Mouse (Mus musculus): ENCODE data around the gene Zscan2. TPM values are rescaled to one million over a fixed set of nuclear protein-coding genes. Genes with fewer than 3 reads are reported as not detected.
A peak's percentile ranks its signal among the peaks of the same experiment; 100 is the strongest.

Gene Zscan2
- total and polyA plus RNA-seq, 3 experiments: 0.82 to 3.7 (median 1.7) TPM

DNA sequence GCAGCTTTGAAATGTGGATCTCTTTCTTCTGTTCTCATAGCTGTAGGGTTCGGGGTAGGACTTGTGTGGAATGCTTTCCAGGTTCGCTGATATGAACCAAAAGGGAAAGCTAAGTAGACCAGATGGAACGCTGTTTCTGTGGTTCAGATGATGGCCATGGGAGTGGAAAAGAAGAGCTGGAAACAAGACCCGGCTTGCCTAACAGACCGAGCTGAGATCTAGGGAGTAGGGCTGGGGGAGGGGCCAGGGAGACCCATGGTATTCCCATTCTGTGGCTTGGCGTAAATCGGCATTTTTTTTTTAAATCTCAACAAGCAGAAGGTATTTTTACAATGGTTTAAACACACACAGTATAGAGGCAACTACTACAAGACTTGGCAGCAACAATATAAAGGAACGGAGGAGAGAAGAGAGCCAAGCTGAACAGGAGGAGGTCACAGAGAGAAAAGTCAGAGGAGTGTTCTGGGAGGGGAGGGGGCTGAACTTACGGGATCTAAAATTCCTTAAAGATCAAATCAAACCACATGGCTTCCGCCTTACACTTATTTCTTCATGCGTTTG, 34.8 kb upstream of the Zscan2 start, which contains the start of gene Iqgap1:
Iqgap1 (minus strand) TSS at position 132 of the 561 bp plus-strand sequence.
- DNase-seq (ENCODE audit: extremely low read depth): no peak
- Histone ChIP-seq H3K9ac (ENCODE audit: insufficient read depth, low read depth) (no peak within 1 kb of the TSS), H3K4me2 (ENCODE audit: insufficient read depth, low read depth, poor library complexity, severe bottlenecking) (no peak within 1 kb of the TSS), H3K79me2 (replicated peaks; ENCODE audit: control insufficient read depth, extremely low read depth, insufficient read depth, poor library complexity, severe bottlenecking) (no peaks in the 10 kb centered on the region), H3K36me3 (replicated peaks in 1 of 2; ENCODE audit: control insufficient read depth in 1 of 2, insufficient read depth in 1 of 2, low read length in 1 of 2) (no peaks in the 10 kb centered on the region), H3K27me3 (replicated peaks) (no peaks in the 10 kb centered on the region), H3K9me3 (replicated peaks; ENCODE audit: low read length) (no peaks in the 10 kb centered on the region), H3K27ac (ENCODE audit: insufficient read depth, low read depth) (no peak within 1 kb of the TSS), H3K4me1 (ENCODE audit: control insufficient read depth in 1 of 2, insufficient read depth in 2 of 2) (peaks cover 18 to 38% of the 10 kb centered on the region in 2 experiments), H3K4me3 (replicated peaks in 1 of 3; ENCODE audit: low read depth in 2 of 3, low read length in 2 of 3, poor library complexity in 1 of 3) (no peak within 1 kb of the TSS)
- in situ Hi-C loops (cut with MboI; ENCODE audit: low pct_ligation_motif_present, low pct_unique_long_range_greater_than_20kb, low sequenced_read_pairs) (loop anchor here (25.0 kb wide), 1 partner anchor 439 kb away; the partner anchor contains the start of gene Fes), dilution Hi-C loops (cut with MboI; ENCODE audit: extremely low pct_ligation_motif_present, extremely low pct_unique_long_range_greater_than_20kb, low sequenced_read_pairs) (no loop called here)
- TF ChIP-seq RCOR1 (conservative IDR thresholded peaks at IDR 0.05; ENCODE audit: low read depth, low read length) (no peak), TCF12 (IDR thresholded peaks at IDR 0.05; ENCODE audit: low read depth, low read length) (no peak), E2F4 (IDR thresholded peaks at IDR 0.05; ENCODE audit: insufficient replicate concordance, low read depth, low read length) (no peak), MXI1 (IDR thresholded peaks at IDR 0.05; ENCODE audit: low read depth, low read length) (no peak)

DNA sequence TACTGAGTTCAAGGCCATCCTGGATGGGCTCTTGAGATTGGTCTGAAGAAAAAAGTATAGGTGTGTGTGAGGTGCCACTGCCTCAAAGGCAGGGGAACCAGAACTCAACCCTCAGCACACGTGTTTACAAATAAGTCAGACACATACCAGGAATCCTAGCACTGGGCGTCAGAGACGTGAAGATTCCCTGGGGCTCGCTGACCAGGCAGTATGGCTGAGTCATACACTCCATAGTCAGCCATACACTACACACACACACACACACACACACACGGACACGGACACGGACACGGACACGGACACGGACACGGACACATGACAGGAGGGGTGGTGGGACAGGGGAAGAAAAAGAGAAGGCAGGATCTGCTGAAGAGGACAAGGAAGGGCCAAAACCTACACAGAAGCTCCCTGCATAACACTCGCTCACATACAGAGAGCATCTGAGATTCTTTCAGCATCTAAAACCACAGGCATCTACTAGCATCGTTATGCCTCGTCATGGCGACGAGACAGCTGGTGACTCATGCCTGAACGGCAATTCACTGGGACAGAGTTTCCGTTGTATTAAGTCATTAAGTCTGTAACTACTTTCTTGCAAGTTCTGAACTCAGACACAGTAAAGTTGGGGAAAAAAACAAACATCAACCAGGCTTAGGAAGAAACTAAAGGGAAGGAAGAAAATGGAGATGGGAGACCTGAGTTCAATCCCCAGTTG, 32.4 kb upstream of the Zscan2 start:
- Histone ChIP-seq H3K27ac (ENCODE audit: insufficient read depth, low read depth) (no peak overlapping the region), H3K4me3 (replicated peaks in 1 of 3; ENCODE audit: low read depth in 2 of 3, low read length in 2 of 3, poor library complexity in 1 of 3) (no peak overlapping the region), H3K27me3 (replicated peaks) (no peaks in the 10 kb centered on the region), H3K4me1 (ENCODE audit: control insufficient read depth in 1 of 2, insufficient read depth in 2 of 2) (peaks cover 24 to 53% of the 10 kb centered on the region in 2 experiments), H3K4me2 (ENCODE audit: insufficient read depth, low read depth, poor library complexity, severe bottlenecking) (no peak overlapping the region), H3K9ac (ENCODE audit: insufficient read depth, low read depth) (no peak overlapping the region), H3K9me3 (replicated peaks; ENCODE audit: low read length) (no peaks in the 10 kb centered on the region), H3K36me3 (replicated peaks in 1 of 2; ENCODE audit: control insufficient read depth in 1 of 2, insufficient read depth in 1 of 2, low read length in 1 of 2) (no peaks in the 10 kb centered on the region), H3K79me2 (replicated peaks; ENCODE audit: control insufficient read depth, extremely low read depth, insufficient read depth, poor library complexity, severe bottlenecking) (no peaks in the 10 kb centered on the region)
- dilution Hi-C loops (cut with MboI; ENCODE audit: extremely low pct_ligation_motif_present, extremely low pct_unique_long_range_greater_than_20kb, low sequenced_read_pairs) (no loop called here), in situ Hi-C loops (cut with MboI; ENCODE audit: low pct_ligation_motif_present, low pct_unique_long_range_greater_than_20kb, low sequenced_read_pairs) (loop anchor here (25.0 kb wide), 1 partner anchor 441 kb away; the partner anchor contains the start of gene Fes)
- TF ChIP-seq GABPA (IDR thresholded peaks at IDR 0.05; ENCODE audit: insufficient replicate concordance, low read depth, low read length): no peak
- TF ChIP-seq CHD1 (IDR thresholded peaks at IDR 0.05; ENCODE audit: low read depth, low read length): no peak
- 0 out of 2 replicates have a peak, but pooled peaks have one; percentile 17 for TF ChIP-seq JUN (IDR thresholded peaks at IDR 0.05; ENCODE audit: insufficient read depth, low read depth, low read length)
- TF ChIP-seq CHD2 (IDR thresholded peaks at IDR 0.05; ENCODE audit: low read length): no peak
- TF ChIP-seq USF1 (IDR thresholded peaks at IDR 0.05; ENCODE audit: low read depth, low read length): no peak
- DNase-seq (ENCODE audit: extremely low read depth): peak; percentile 61

DNA sequence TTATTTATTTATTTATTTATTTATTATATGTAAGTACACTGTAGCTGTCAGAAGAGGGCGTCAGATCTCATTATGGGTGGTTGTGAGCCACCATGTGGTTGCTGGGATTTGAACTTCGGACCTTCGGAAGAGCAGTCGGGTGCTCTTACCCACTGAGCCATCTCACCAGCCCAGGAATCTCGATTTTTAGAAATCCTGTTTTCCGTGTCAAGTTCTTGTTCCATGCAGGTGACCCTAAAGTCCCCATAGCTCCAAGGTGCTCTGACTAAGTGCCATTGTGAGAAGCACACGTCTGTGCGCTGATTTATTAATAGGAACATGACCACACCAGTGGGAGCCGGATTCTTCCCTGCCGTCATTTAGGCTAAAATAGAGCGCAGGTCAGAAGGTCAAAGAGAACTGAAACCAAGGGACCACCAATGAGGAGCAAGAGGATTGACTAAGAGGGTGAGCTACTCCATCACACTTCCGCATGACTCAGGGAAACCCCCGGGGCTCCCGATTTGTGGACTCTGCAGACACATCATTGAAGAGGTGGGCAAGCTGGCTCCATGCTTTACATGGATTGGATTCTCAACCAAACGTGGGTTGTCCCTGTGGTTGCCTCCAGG, 30.4 kb upstream of the Zscan2 start:
- H3K4me2 ChIP-seq (ENCODE audit: insufficient read depth, low read depth, poor library complexity, severe bottlenecking): peak overlapping the region; percentile 30; the same call in 1 of the 2 replicates
- no peak overlapping the region for H3K4me3 ChIP-seq (replicated peaks in 1 of 3; ENCODE audit: low read depth in 2 of 3, low read length in 2 of 3, poor library complexity in 1 of 3)
- no peak overlapping the region for H3K9ac ChIP-seq (ENCODE audit: insufficient read depth, low read depth)
- in situ Hi-C loops (cut with MboI; ENCODE audit: low pct_ligation_motif_present, low pct_unique_long_range_greater_than_20kb, low sequenced_read_pairs): loop anchor here (25.0 kb wide), 1 partner anchor 443 kb away; the partner anchor contains the start of gene Fes
- peak; percentile 97 for DNase-seq (ENCODE audit: extremely low read depth)
- peaks cover 25 to 51% of the 10 kb centered on the region in 2 experiments for H3K4me1 ChIP-seq (ENCODE audit: control insufficient read depth in 1 of 2, insufficient read depth in 2 of 2)
- H3K79me2 ChIP-seq (replicated peaks; ENCODE audit: control insufficient read depth, extremely low read depth, insufficient read depth, poor library complexity, severe bottlenecking): no peaks in the 10 kb centered on the region
- H3K36me3 ChIP-seq (replicated peaks in 1 of 2; ENCODE audit: control insufficient read depth in 1 of 2, insufficient read depth in 1 of 2, low read length in 1 of 2): no peaks in the 10 kb centered on the region
- H3K27ac ChIP-seq (ENCODE audit: insufficient read depth, low read depth): peak overlapping the region; percentile 54
- no peaks in the 10 kb centered on the region for H3K27me3 ChIP-seq (replicated peaks)
- dilution Hi-C loops (cut with MboI; ENCODE audit: extremely low pct_ligation_motif_present, extremely low pct_unique_long_range_greater_than_20kb, low sequenced_read_pairs): no loop called here
- H3K9me3 ChIP-seq (replicated peaks; ENCODE audit: low read length): no peaks in the 10 kb centered on the region
- TF ChIP-seq KAT2A (IDR thresholded peaks at IDR 0.05; ENCODE audit: insufficient replicate concordance, low read length) (no peak), TCF12 (IDR thresholded peaks at IDR 0.05; ENCODE audit: low read depth, low read length) (peak; percentile 70; the same call in 1 of the 2 replicates), RAD21 (IDR thresholded peaks at IDR 0.05; ENCODE audit: low read depth, low read length) (no peak), MYC (IDR thresholded peaks at IDR 0.05; ENCODE audit: low read depth, low read length) (peak; percentile 67), MXI1 (IDR thresholded peaks at IDR 0.05; ENCODE audit: low read depth, low read length) (no peak), POLR2AphosphoS2 (IDR thresholded peaks at IDR 0.05; ENCODE audit: low read depth, low read length) (no peak), ELF1 (IDR thresholded peaks at IDR 0.05; ENCODE audit: low read depth, low read length) (peak; percentile 86), CTCF (conservative IDR thresholded peaks at IDR 0.05 in 1 of 2, IDR thresholded peaks at IDR 0.05 in 1 of 2; ENCODE audit: low read depth in 2 of 2, low read length in 2 of 2) (no peak), JUND (conservative IDR thresholded peaks at IDR 0.05; ENCODE audit: low read depth, low read length) (peak; percentile 86), RCOR1 (conservative IDR thresholded peaks at IDR 0.05; ENCODE audit: low read depth, low read length) (peak; percentile 85), CHD1 (IDR thresholded peaks at IDR 0.05; ENCODE audit: low read depth, low read length) (no peak), BHLHE40 (IDR thresholded peaks at IDR 0.05; ENCODE audit: low read depth, low read length) (peak; percentile 85), ZNF384 (IDR thresholded peaks at IDR 0.05; ENCODE audit: low read depth, low read length) (no peak), UBTF (IDR thresholded peaks at IDR 0.05; ENCODE audit: low read depth, low read length) (no peak), PAX5 (IDR thresholded peaks at IDR 0.05; ENCODE audit: low read length) (no peak), NELFE (IDR thresholded peaks at IDR 0.05; ENCODE audit: low read depth, low read length) (no peak)

Measured in CH12.LX (cell line).